Mouse (Mus musculus): ENCODE measurements around the gene Tmem42. TPM values are rescaled to one million over a fixed set of nuclear protein-coding genes. Genes with fewer than 3 reads are reported as not detected.

Gene Tmem42
- total RNA-seq (2022): 10 to 100 TPM; 18.1 to 26.2 (median 20.1) TPM

GRCm38 (mm10) chr9:123020995-123021631, at the start of gene Tmem42:
Gene Tmem42, plus strand, starts transcription at chr9:123021326.
- peak; percentile 80 for DNase-seq

- no peak for DNase-seq
These were observed 22.5 kb upstream of the Tmem42 start for GRCm38 (mm10) chr9:122998406-122999192.

DNA sequence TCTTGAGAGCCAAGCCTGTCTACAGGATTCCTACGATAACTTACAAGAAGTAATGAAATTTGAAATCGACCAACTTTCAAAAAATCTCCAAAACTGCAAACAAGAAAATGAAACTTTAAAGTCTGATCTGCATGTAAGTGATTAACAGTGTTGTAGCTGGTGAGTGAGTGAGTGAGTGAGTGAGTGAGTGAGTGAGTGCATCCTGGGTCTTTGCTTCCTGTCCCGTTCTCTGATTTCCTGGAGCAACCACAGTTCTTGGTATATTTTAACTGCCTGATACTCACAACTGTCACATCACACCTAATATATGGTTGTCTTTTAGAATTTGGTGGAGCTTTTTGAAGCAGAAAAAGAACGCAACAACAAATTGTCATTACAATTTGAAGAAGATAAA, 21.9 kb upstream of the Tmem42 start:
- no peak for DNase-seq

- no peak for DNase-seq
These were observed 16.4 kb upstream of the Tmem42 start for GRCm38 (mm10) chr9:123004718-123005117.

DNA sequence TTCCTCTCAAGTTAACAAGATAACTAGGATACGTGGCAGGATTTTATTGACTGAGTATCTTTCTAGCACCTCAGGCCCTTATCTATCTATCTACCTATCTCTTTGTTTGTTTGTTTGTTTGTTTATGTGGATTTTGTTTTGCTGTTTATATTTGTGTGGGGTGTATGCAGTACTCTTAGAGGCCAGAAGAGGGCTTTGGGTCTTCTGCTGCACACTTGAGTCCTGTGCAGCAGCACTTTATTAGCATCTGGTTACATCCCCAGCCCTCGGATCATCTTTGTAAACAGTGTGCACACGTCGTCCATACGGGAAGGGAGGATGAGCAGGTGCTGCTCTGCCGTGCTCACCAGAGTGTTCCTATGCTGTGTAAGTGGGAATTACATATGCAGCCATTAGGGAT, 15.1 kb upstream of the Tmem42 start:
- DNase-seq: no peak

DNA sequence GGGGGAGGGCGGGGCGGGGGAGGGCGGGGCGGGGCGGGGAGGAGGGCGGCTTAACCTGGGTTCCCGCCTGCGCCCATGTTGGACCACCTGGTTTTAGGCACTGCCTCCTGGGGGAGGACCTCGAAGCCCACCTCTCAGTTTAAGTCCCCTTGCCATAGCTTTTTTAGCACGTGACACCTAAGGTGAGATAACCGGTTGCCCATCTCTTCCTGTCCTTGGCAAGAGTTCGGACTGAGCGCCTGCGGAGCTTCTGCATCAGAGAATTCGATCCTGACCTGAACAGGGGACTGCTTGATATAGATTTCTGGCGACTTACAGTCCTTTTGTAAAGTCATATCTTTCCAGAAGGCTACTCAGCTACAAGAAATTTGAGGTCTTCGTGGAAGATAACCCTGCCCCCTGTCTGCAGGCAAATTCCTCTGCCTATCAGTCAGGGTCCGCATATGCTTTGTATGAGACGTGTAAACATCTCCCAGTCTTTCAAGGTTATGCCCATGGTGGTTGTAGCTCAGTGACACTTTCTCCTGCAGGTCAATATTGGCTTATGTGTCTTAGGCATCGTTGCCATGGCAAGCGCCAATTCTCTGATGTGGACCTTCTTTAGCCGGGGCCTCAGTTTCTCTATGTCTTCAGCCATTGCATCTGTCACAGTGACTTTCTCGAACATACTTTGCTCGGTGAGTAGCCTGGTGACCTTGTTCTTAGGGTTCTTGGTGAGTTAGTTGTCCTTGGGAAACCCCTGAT, 682 bp downstream of the Tmem42 start:
- DNase-seq: peak; percentile 22

GRCm38 (mm10) chr9:123024201-123024600, 3.1 kb downstream of the Tmem42 start:
- DNase-seq: peak; percentile 30

GRCm38 (mm10) chr9:123031496-123032246, 10.5 kb downstream of the Tmem42 start:
- DNase-seq: no peak

- no peak for DNase-seq
These were observed 13.3 kb downstream of the Tmem42 start, which contains the start of gene Tgm4 for GRCm38 (mm10) chr9:123034426-123034825. Gene Tgm4, plus strand, starts transcription at chr9:123034726.

- no peak for DNase-seq
These were observed 26.5 kb downstream of the Tmem42 start for GRCm38 (mm10) chr9:123047665-123048064.

GRCm38 (mm10) chr9:123058724-123059292, 37.7 kb downstream of the Tmem42 start:
- DNase-seq: no peak

- DNase-seq: no peak
These were observed 39.0 kb downstream of the Tmem42 start for GRCm38 (mm10) chr9:123060172-123060571.

Other genes with a start within 250 kb of the Tmem42 start
- gene Tcaim, start 215.8 kb upstream of the Tmem42 start, total RNA-seq (2022): 10 to 100 TPM; 22.9 to 25.2 (median 24.8) TPM
- gene Gm35549, start 177.3 kb upstream of the Tmem42 start, total RNA-seq (2022): not detected
- 100 to 1,000 TPM; 132 to 160 (median 142) TPM for gene Zfp445, start 155.3 kb upstream of the Tmem42 start, total RNA-seq (2022)
- gene Zkscan7, start 135.6 kb upstream of the Tmem42 start, total RNA-seq (2022): 10 to 100 TPM in 3 of 4 experiments, 1 to 10 TPM in 1; 8.3 to 12.8 (median 11.1) TPM
- 1 to 10 TPM; 5.5 to 8.5 (median 7.2) TPM for gene Zfp105, start 98.3 kb upstream of the Tmem42 start, total RNA-seq (2022)
- gene 1110059G10Rik, start 70.3 kb upstream of the Tmem42 start, total RNA-seq (2022): 10 to 100 TPM; 18.3 to 28.4 (median 23.0) TPM
- 1 to 10 TPM; 1.3 to 2.1 (median 1.7) TPM for gene Kif15, start 70.3 kb upstream of the Tmem42 start, total RNA-seq (2022)
- gene Tgm4, start 13.4 kb downstream of the Tmem42 start, total RNA-seq (2022): 1 to 10 TPM in 2 of 4 experiments, under 1 TPM in 2; 0.24 to 1.7 (median 0.98) TPM
- gene Zdhhc3, start 91.9 kb downstream of the Tmem42 start, total RNA-seq (2022): 10 to 100 TPM; 59.3 to 76.6 (median 71.0) TPM
- gene Exosc7, start 91.9 kb downstream of the Tmem42 start, total RNA-seq (2022): 10 to 100 TPM; 41.1 to 54.1 (median 43.1) TPM
- gene Clec3b, start 129.6 kb downstream of the Tmem42 start, total RNA-seq (2022): 10 to 100 TPM; 13.5 to 23.8 (median 20.1) TPM
- gene Cdcp1, start 194.7 kb downstream of the Tmem42 start, total RNA-seq (2022): under 1 TPM; 0.12 to 0.32 (median 0.20) TPM
- 1 to 10 TPM; 7.5 to 8.2 (median 7.8) TPM for gene Tmem158, start 239.4 kb downstream of the Tmem42 start, total RNA-seq (2022)